Mouse (Mus musculus) kidney, adult 9 months (tissue): Measurements from ENCODE around the gene Castor1.

Experiments used
- DNase-seq: peaks from one replicate; pipeline ENCODE4 v3.0.0; 2022

The Castor1 gene

DNA sequence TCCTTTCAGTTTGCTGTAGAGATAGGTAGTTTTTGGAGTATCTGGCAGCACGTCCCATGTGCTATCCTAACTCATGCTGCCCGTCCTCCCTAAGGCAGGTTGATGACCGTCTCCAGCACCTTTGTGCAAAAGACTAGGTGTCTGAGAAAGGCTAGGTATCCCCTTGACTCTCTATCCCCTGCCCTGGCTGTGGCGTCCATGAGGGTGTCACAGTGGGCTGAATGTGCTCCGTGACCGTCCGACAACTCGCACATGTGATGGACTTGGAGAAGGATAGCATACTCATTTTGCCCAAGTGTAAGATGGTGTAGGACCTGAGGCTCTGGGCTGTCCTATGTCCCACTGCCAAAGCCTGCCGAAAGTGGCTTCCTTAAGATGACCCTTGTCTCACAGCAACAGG is 10.4 kb upstream of the Castor1 start:
- DNase-seq: no peak

DNA sequence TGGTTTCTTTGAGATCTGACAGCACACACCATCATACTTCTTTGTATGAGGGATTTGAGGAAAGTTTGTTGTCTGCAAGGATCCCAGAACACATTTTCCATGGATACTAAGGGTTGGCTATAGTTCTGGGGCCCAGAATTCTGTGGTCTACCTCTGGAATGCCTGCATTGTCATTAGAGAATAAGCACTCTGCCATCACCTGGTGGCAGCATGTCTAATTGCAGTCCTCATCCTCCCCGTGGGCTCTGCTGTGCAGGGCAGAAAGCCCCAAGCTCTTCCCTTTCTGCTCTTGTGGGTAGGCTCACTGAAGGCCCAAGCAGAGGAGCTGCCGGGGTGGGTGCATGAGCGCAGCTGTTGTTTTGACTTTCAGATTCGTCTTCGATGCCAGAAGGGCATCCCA is 8.5 kb upstream of the Castor1 start:
- peak; percentile 28 for DNase-seq

DNA sequence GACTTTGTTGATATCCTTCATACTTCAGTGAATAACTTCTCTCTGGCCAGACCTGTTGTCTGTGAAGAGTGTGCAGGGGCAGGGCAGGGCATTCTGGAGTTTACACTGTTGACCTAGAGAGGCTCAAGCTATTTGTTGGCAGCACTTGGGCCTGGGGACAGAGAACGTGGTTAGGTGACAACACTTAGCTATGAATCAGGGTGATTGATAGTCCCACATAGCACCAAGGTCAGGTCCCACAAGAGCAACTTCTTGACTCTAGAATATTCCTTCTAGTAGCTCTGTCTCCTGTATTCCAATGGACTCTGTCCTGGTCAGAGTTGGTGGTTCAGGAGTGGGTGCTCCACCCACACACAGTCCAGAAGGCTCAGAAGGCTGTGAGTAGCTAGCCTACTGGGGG is 7.2 kb upstream of the Castor1 start:
- peak; percentile 64 for DNase-seq

DNA sequence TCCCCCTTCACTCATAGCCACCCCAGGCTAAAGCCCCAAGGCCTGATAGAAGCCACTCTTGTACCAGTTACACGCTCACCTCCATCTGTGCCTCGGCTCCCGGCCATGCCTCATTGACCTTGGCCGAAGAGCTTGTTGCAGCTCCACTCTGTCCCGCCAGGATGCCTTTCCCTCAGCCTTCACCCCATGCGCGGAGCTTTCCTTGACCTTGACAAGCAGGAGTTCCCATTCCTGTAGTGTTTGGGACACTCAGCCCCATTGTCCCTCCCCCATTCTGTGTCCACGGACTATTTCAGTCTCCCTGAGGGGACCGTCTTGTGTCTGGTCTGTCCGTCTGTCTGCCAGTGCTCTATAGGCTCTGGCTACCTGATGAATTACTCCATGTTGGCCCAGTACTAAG is 4.9 kb upstream of the Castor1 start:
- DNase-seq: no peak

DNA sequence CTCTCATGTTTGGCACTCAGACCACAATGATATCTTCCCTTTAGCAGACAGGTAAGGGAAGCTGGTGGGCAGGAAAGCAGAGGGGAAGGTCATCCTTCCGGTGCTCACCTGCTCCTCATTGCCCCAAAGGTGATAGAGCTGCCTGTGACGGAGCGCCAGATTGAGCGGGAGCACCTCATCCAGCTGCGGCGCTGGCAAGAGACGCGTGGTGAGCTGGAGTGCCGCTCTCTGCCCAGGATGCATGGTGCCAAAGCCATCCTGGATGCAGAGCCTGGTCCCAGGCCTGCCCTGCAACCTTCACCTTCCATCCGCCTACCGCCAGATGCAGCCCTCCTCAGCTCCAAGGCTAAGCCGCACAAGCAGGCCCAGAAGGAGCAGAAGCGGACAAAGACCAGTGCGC is 3.5 kb upstream of the Castor1 start:
- DNase-seq: no peak

DNA sequence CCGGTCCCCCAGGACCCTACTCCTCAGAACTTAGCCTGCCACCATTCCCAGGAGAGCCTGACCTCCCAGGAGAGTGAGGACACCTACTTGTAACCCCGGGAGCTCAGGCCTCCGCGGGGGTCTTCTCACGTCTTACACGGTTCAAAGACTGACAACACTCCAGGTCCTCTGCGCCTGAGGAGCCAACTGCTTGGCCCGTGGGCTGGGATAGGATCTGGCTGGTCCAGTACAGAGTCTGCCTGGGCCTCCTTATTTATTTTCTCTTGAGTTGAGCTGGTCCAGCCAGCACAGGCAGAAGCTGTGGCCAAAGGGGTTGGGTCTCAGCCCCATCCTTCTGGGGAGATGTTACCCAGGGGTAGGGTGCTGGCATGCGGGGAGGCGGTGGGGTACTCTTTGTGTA is 3.0 kb upstream of the Castor1 start:
- no peak for DNase-seq

DNA sequence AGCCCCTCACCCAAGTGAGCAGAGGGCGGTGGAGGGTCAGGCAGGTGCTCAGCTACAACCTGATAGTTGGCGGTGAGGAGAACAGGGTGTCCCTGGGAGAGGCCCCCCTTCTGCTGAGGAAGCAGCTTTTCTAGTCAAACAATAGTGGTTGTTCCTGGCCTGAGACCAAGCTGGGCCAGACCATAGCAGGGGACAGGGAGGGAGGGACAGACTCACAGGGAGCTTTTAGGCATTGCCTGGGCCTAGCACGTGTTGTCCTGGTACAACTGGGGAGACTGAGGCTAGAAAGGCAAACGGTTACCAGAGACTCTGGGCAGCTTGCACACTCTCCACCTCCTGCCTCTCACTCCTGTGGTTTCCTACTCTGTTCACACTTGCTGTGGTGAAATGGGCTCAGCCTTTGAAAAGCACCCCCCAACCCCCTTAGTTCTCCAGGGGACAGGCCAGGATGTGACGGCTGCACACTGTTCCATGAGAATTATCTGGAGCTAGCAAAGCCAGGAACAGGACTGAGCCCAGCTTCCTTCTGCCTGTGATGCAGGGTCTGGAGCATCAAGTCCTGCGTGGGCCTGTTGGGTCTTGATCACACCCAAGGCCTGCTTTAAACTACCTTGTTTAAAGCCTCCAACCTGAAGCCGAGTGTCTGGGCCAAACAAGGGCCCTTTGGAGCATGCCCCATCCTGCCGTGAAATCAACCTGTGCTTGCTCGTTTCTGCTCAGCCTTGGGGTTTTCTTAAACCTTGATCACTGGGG is 1.6 kb upstream of the Castor1 start:
- DNase-seq: peak; percentile 90

DNA sequence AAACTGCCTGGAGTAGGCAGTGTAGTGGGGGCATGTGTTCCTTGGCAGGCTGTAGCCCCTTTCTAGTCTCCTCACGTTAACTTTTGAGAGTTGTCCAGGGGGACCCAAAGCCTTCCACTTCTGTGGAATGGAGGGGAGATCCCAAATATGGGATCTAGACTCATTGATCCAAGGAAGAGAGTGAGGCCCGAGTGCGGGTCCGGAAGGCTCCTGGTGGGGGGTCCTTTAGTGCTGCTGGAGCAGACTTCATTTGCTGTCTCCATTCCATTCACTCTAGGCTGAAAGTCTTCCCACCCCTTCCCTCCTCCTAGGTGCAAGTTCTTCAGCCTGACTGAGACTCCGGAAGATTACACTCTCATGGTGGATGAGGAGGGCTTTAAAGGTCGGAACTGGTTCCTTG is 612 bp downstream of the Castor1 start:
- no peak for DNase-seq

DNA sequence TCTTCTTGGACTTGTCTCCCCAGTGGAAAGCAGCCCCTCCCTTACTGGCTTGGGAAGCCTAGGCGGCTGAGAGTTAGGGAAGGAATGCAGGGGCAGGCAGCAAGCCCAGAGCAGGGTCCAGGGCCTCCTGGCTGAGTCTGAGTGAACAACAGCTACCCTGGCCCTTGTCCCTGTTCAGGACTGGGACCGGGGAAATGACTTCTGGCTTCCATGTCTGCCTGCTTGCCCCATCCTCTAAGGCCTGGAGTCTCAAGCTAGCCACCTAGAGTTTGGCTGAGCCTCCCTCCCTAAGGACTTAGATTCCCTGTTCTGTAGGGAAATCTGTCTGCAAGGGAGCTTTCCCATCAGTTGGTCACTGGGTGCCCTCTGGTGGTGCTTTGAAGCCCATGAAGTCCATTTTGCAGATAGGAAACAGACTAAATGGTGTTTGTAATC is 1.3 kb downstream of the Castor1 start:
- DNase-seq: peak; percentile 94

DNA sequence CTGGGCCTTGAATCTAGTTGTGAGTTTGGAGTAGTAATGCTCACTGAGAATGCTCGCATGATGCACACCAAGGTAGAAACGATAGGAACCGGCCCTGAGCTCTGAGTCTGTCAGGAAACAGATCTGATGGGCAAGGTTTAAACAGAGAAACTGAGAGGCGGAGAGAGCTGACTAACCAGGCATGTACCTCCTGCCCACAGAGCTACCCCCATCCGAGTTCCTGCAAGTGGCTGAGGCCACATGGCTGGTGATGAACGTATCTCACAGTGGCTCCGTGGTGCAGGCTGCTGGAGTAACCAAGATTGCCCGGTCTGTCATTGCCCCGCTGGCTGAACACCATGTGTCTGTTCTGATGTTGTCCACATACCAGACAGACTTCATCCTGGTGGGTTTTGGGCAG is 1.9 kb downstream of the Castor1 start:
- DNase-seq: no peak

DNA sequence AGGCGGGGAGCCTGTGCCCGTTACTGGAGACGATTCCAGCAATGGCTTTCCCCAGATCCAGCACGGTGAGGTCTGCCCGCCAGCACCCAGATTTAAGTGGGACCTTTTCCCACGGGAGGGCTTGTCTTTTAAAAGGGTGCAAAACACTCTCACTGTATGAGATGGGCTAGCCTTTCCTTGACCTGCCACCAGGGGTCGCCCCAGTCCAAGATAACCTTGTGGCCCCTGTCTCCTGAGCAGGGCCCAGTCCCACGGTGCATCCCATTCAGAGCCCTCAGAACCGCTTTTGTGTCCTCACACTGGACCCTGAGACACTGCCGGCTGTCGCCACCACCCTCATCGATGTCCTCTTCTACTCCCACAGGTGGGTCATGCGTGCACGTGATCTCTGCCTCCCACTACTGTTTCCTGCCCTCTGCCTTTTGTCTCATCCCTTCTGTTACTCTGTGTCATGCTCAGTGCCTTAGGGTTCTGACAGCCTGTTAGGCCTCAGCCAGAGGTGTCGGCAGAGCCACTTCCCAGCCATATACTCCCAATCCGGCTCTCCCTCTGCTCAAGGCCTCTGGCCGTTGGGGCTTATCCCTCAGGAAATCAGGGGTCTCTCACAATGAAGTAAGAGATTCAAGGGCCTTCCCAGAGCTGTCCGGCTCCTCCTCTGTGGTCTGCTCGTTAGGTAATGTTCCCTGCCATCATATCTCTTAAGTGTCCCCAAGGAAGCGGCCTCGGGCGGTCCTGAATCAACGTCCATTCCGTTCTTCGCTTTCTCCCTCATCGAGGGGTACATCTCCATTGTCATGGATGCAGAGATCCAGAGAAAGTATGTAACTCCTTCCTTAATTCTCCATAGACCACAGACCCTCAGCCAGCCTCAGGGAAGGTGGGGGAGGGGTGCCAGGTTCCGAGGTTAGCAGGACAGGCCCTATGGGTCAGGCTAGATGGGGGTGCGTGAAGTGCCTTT is 2.7 kb downstream of the Castor1 start:
- peak; percentile 85 for DNase-seq

DNA sequence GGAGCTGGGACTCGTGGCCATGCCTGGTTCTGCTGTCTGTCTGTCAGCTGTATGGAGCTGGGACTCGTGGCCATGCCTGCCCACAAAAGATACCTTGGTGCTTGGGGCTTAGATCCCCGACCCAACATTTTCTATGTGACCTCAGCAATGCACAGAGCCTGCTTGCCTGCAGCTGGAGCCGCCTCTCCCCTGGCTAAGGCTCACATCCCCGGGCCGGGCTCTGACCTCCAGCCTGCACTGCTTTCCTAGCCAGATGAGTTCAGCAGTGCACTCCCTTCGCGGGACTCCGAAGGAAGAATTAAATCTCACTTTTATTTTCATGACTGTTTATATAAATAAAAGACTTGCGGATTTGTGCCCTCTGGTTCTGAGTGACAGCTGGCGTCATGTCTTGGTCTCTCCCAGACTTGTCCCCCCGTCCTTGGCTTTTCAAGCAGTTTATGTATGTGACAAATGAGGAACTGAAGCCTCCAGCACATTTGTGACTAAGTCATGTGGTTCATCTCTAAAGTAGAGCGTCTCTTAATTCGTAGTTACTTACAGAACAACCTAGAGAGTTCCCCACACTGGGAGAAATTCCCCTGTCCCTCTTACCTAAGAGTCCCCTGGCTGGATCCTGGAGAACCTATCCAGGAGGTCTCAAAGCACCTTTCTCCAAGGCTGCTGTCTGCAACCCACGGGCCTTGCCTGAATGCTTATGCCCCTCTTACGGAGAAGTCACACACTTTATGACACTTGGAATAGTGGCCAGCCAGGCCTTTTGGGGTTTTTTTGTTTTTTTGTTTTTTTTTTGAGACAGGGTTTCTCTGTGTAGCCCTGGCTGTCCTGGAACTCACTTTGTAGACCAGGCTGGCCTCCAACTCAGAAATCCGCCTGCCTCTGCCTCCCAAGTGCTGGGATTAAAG is 4.3 kb downstream of the Castor1 start:
- DNase-seq: no peak

DNA sequence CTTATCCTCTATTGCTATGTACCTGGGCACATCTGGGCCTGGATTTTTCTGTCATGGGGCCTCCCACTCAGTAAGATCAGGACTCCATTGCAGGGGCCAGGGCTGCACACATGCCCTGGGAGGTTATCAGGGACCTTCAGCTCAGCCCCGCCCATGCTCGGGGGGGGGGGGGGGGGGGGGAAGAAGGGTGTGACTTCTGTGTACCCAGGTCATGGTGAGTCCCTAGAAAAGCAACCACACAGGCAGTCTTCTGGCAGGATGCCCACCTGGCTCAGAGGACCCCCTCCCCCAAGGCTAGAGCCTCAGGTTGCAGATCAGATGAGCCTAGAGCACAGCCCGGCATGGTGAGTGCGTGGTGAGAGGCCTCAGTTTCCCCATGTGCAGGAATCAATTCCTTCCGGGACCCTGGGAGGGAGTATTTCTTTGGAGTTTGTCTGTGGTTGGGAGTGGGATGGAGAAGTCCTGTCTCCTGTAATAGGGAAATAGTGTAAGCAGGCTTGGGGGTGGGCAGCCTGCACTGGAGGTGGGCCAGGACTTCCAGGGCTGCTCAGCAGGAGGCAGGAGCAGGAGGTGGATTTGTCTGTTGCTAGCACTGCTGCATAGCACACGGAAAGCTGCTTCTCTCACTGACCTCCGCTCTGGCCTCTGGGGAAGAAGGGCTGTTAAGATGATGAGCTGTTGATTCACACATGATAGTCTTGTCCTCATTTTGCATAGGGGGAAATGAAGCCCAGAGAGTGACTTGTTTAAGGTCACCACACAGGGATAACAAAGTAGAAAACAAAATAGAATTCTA is 5.6 kb downstream of the Castor1 start:
- DNase-seq: no peak

DNA sequence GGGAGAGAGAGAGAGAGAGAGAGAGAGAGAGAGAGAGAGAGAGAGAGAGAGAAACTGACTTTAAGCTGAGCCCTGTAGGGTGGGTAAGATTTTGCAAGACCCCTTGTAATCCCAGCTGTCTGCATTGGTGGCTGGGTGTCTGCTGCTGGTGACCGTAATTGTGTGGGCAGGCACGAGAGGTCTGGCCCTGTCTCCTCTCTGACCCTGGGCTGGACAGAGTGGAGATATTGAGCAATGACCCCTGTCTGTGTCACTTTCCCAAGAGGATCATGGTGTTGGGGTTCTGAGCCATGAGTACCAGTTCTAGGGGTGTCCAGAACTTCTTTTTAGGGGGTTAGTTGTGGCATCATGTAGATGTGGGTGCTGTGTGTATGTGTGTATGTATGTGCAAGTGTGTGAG is 6.2 kb downstream of the Castor1 start:
- no peak for DNase-seq

DNA sequence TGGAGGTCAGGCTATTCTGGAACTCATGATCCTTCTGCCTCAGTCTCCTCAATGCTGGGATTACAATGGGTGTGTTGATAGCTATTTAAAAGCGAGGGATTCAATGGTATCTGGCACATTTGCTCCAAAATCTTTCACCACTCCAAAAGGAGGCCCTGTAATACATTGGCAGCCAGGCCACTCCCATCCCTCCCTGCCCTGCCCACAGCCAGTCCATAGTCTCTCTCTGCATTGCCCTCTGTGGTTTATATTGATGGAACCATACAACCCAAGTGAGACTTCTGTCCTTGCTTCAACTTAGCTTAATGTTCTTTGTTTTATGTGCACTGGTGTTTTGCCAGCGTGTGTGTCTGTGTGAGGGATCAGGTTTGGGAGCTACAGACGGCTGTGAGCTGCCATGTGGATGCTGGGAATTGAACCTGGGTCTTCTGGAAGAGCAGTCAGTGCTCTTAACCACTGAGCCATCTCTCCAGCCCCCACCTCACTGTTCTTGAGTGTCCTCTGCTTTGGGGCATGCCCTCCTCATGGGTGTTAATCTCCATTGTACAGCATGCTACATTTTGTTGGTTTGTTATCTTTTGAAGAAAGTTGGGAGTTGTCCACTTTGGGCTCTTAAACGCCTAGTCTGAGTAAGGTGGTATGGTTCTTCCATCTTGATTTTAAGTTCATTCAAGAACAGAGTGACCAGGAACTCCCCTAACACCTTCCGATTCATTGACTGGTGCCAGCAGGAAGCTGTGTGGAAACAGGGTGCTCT is 8.7 kb downstream of the Castor1 start:
- DNase-seq: no peak

DNA sequence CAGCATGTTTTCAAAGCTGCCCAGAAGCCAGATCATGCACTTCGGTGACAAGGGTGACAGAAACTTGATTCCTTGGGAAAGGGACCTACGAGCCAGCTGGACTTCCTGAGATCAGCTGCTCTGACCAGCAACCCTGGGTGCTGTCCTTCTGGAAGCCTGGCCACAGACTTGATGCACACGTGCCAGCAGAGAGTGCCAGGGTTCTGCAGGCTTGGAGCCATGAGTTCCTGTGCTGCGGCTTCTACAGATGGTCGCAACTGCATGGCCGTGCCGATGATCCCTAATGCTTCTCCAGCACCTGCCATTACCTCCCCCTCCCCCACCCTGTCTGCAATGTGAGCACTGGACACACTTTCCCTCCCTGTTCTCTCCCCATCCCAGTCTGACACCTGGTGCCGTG is 10.4 kb downstream of the Castor1 start:
- peak; percentile 18 for DNase-seq

DNA sequence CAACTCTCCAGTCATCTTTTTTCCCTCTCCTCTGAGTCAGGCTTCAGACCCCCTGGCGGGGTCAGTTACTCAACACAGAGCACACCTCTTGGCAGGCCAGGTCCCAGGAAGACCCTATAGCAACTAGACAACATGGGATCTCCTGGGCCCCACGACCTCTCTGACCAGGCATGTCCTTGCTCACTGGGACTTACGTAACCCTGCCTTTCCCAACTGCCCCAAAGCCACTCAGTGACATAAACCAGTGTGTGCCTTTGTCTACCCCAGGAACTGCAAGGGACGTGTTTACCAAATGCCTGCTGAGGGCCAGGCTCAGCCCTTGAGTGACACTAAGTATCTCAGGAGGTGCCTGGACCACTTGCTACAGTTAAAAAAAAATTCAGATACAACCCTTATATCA is 11.8 kb downstream of the Castor1 start:
- no peak for DNase-seq

DNA sequence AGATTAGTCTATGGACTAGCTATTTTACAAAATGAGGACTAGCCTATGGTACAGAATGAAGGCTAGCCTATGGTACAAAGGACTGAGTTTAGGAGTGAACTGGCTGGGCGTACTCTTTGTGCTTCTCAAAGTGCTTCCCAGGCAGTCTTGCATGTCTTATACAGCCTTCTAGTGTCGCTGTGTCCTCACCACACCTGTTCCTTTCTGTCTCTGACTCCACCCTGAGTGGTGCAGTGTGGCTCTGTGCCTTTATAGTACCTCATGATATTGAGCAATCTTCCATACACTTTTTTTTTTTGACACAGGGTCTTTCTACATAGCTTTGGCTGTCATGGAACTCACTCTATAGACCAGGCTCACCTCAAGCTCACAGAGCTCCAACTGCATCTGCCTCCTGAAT is 13.4 kb downstream of the Castor1 start:
- DNase-seq: no peak

DNA sequence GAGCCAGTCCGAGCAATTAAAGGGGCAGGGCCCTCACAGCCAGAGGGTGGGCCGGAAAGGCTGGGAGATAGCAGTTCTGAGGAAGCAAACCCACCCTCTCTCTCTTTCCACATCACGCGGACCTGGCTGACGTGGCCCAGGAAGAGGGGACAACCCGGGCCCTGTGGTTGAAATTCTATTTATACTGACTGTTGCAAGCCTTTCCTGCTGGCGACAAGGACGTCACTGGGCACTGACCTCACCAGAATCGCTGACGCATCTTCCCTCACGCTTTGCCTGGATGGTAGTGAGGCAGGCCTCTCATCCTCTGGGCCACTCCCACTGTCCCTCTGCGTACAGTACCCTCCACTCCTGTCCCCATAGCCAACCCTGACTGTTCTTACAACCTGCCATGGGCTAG is 14.6 kb downstream of the Castor1 start:
- no peak for DNase-seq

DNA sequence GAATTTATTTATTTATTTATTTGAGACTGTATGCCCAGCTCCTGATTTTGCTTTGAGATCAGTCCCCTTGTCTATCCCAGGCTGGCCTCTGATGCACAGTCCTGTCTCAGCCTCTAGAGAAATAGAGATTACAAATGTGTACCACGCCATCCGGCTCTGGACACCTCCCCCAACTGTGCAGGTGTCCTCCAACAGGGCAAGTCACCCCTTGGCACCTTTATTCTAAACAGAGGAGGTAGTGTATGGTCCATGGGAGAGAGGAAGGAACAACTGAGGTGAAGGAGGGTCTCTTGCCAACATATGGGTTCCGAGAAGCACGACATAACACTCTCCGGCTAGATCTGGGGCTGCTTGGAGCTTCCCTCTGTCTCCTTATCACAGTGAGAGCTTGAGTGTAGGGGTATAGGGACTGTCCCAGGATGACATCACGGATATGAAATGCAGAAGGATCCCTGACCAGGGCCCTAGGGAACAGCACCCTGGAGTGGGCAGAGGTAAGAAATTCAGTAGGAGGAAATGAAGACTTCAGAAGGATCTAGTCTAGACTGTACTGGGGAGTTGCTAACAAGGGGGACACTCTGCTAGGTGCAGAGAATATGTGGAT is 17.1 kb downstream of the Castor1 start:
- DNase-seq: no peak
